In genomic region chr4:106560846-106561781, GRCm38 (mm10) we compare ENCODE assay signal across 8 mouse cellular contexts. TPM values are rescaled to one million over a fixed set of nuclear protein-coding genes. Genes with fewer than 3 reads are reported as not detected.
A peak's percentile ranks its signal among the peaks of the same experiment; 100 is the strongest.
DNase-seq lines count a peak whose midpoint lies in the region; ATAC-seq lines count a peak whose summit lies in the region.

TSS of gene Dhcr24 (plus strand) at chr4:106561038.

- under 1% methylated on average over 81 of the region's 89 CpGs for WGBS in forebrain, embryonic 11.5 days
- under 1% methylated on average over 89 of the region's 89 CpGs for WGBS in heart, embryonic 16.5 days
- WGBS in liver, embryonic 15.5 days (ENCODE audit: insufficient replicate concordance): under 1% methylated on average over 89 of the region's 89 CpGs
- WGBS in neural tube, embryonic 12.5 days: under 1% methylated on average over 89 of the region's 89 CpGs

- H3K27ac ChIP-seq in forebrain, embryonic 11.5 days (ENCODE audit: low read depth, low read length): peak within 1 kb of the TSS; percentile 82
- H3K27ac ChIP-seq in heart, embryonic 16.5 days (ENCODE audit: low read length): peak within 1 kb of the TSS; percentile 76
- H3K27ac ChIP-seq in liver, embryonic 15.5 days (replicated peaks): peak within 1 kb of the TSS; percentile 87
- peak within 1 kb of the TSS; percentile 57 for H3K27ac ChIP-seq in neural tube, embryonic 12.5 days

- DNase-seq in CD8-positive naive resting alpha-beta T cell, adult 2 months (ENCODE audit: low read depth in 2 of 2, low spot score in 2 of 2): peak; percentile 76 to 77
- peak; percentile 79 for DNase-seq in c-Kit-positive CD71-negative TER-119-negative erythroid progenitor cells, embryonic 14.5 days (ENCODE audit: low read depth)
- DNase-seq in forebrain, embryonic 11.5 days (ENCODE audit: low spot score): peak; percentile 98
- peak; percentile 94 to 96 for DNase-seq in kidney, postnatal 36 days
- peak; percentile 87 for DNase-seq in telencephalon, adult 2 months (ENCODE audit: low read depth, low spot score)

- peak within 1 kb of the TSS; percentile 87 for H3K9ac ChIP-seq in forebrain, embryonic 11.5 days (ENCODE audit: low read length)
- peak within 1 kb of the TSS; percentile 77 for H3K9ac ChIP-seq in heart, embryonic 16.5 days (ENCODE audit: low read length)
- H3K9ac ChIP-seq in liver, embryonic 15.5 days: peak within 1 kb of the TSS; percentile 73
- peak within 1 kb of the TSS; percentile 88 for H3K9ac ChIP-seq in neural tube, embryonic 12.5 days

- peak within 1 kb of the TSS; percentile 91 for H3K4me3 ChIP-seq in forebrain, embryonic 11.5 days (ENCODE audit: low read depth, low read length)
- peak within 1 kb of the TSS; percentile 82 for H3K4me3 ChIP-seq in heart, embryonic 16.5 days (ENCODE audit: low read length)
- H3K4me3 ChIP-seq in liver, embryonic 15.5 days (replicated peaks): peak within 1 kb of the TSS; percentile 82
- H3K4me3 ChIP-seq in neural tube, embryonic 12.5 days: peak within 1 kb of the TSS; percentile 92

- peaks cover 4% of the 10 kb centered on the region; the same call in 1 of the 2 replicates for H3K36me3 ChIP-seq in forebrain, embryonic 11.5 days (ENCODE audit: control insufficient read depth, insufficient read depth, low read length)
- peaks cover 4% of the 10 kb centered on the region; the same call in 1 of the 2 replicates for H3K36me3 ChIP-seq in heart, embryonic 16.5 days (ENCODE audit: control insufficient read depth, insufficient read depth)
- peaks cover 29% of the 10 kb centered on the region for H3K36me3 ChIP-seq in liver, embryonic 15.5 days (replicated peaks)
- peaks cover 21% of the 10 kb centered on the region for H3K36me3 ChIP-seq in neural tube, embryonic 12.5 days

- H3K27me3 ChIP-seq in forebrain, embryonic 11.5 days (ENCODE audit: control insufficient read depth, insufficient read depth, low read length): no peaks in the 10 kb centered on the region
- H3K27me3 ChIP-seq in heart, embryonic 16.5 days (ENCODE audit: control insufficient read depth, insufficient read depth, low read length): no peaks in the 10 kb centered on the region
- no peaks in the 10 kb centered on the region for H3K27me3 ChIP-seq in liver, embryonic 15.5 days
- H3K27me3 ChIP-seq in neural tube, embryonic 12.5 days (replicated peaks): no peaks in the 10 kb centered on the region

- no peaks in the 10 kb centered on the region for H3K9me3 ChIP-seq in forebrain, embryonic 11.5 days (ENCODE audit: control insufficient read depth, low read length)
- H3K9me3 ChIP-seq in heart, embryonic 16.5 days (replicated peaks; ENCODE audit: control insufficient read depth, low read length): no peaks in the 10 kb centered on the region
- H3K9me3 ChIP-seq in liver, embryonic 15.5 days (replicated peaks): no peaks in the 10 kb centered on the region
- no peaks in the 10 kb centered on the region for H3K9me3 ChIP-seq in neural tube, embryonic 12.5 days

- peak within 1 kb of the TSS; percentile 86 for H3K4me2 ChIP-seq in forebrain, embryonic 11.5 days (ENCODE audit: low read depth, low read length, severe bottlenecking)
- peak within 1 kb of the TSS; percentile 93 for H3K4me2 ChIP-seq in heart, embryonic 16.5 days (ENCODE audit: low read depth, low read length)
- H3K4me2 ChIP-seq in liver, embryonic 15.5 days: peak within 1 kb of the TSS; percentile 94
- peak within 1 kb of the TSS; percentile 97 for H3K4me2 ChIP-seq in neural tube, embryonic 12.5 days (replicated peaks)

- ATAC-seq in forebrain, embryonic 11.5 days (replicated peaks; ENCODE audit: low FRiP score): peak; percentile 99
- peak; percentile 97 for ATAC-seq in heart, embryonic 16.5 days (replicated peaks; ENCODE audit: extremely low read depth, insufficient read depth, low FRiP score)
- peak; percentile 95 for ATAC-seq in liver, embryonic 15.5 days (ENCODE audit: insufficient read depth)
- peak; percentile 99 for ATAC-seq in neural tube, embryonic 12.5 days (ENCODE audit: low FRiP score, low read depth)

- H3K4me1 ChIP-seq in forebrain, embryonic 11.5 days (replicated peaks; ENCODE audit: control insufficient read depth, insufficient read depth, low read length): peaks cover 12% of the 10 kb centered on the region
- peaks cover 20% of the 10 kb centered on the region for H3K4me1 ChIP-seq in heart, embryonic 16.5 days (ENCODE audit: control insufficient read depth, insufficient read depth, low read length)
- H3K4me1 ChIP-seq in liver, embryonic 15.5 days (replicated peaks): peaks cover 53% of the 10 kb centered on the region
- peaks cover 36% of the 10 kb centered on the region for H3K4me1 ChIP-seq in neural tube, embryonic 12.5 days

RNA-seq across cellular contexts. Expression of gene Dhcr24, which starts in this region (rescaled TPM):
- 29.3 and 30.6 TPM in 2 replicates for polyA plus RNA-seq in forebrain, embryonic 11.5 days (2014; fragmentation: Nextera tagmentation; extraction: Ambion mirVana)
- polyA plus RNA-seq in heart, embryonic 16.5 days (2015; fragmentation: Nextera tagmentation; extraction: Ambion mirVana): 1.7 and 1.9 TPM in 2 replicates
- 7.8 and 10.4 TPM in 2 replicates for polyA plus RNA-seq in liver, embryonic 15.5 days (2015; fragmentation: Nextera tagmentation; extraction: Ambion mirVana)
- polyA plus RNA-seq in neural tube, embryonic 12.5 days (2016; fragmentation: Nextera tagmentation; extraction: Ambion mirVana): 5.3 and 6.2 TPM in 2 replicates

Comparison
In these comparisons a context has a peak if more than half of its experiments do, and no peak if none do; other contexts are left out.
1. Peak in every context shown above with its lines: DNase-seq, ATAC-seq, H3K4me3 ChIP-seq and H3K27ac ChIP-seq.